Mouse (Mus musculus) CH12.LX (cell line): ENCODE results near the gene Stra8. TPM values are rescaled to one million over a fixed set of nuclear protein-coding genes. Genes with fewer than 3 reads are reported as not detected.
A peak's percentile ranks its signal among the peaks of the same experiment; 100 is the strongest.

Experiments used
- DNase-seq: peaks from one replicate; pipeline ENCODE4 v3.0.0-alpha.2; 2013; ENCODE audit errors: extremely low read depth
- H3K27ac ChIP-seq: 2 replicates; pipeline ENCODE4 v1.5.1; 2012; ENCODE audit warnings: low read depth, mild to moderate bottlenecking, control low read depth, moderate library complexity; ENCODE audit not compliant: insufficient read depth
- H3K27me3 ChIP-seq: replicated peaks from 2 replicates; pipeline ENCODE3; 2012; ENCODE audit warnings: inconsistent platforms
- H3K36me3 ChIP-seq, 2 experiments: replicated peaks in 1 of 2; 2 replicates each; pipeline versions ENCODE3 to v1.6.1; 2012; ENCODE audit warnings: inconsistent platforms in 1 of 2, low read length in 1 of 2, mild to moderate bottlenecking in 1 of 2, mixed read lengths in 1 of 2, moderate library complexity in 1 of 2; ENCODE audit not compliant: control insufficient read depth in 1 of 2, insufficient read depth in 1 of 2
- H3K4me1 ChIP-seq, 2 experiments: 2 replicates each; pipeline ENCODE4 v1.6.1; 2012; ENCODE audit warnings: inconsistent platforms in 1 of 2, moderate library complexity in 1 of 2; ENCODE audit not compliant: insufficient read depth in 2 of 2, control insufficient read depth in 1 of 2
- H3K4me2 ChIP-seq: 2 replicates; pipeline ENCODE4 v1.6.1; 2012; ENCODE audit warnings: low read depth, mild to moderate bottlenecking, control low read depth; ENCODE audit not compliant: poor library complexity, insufficient read depth, severe bottlenecking
- H3K4me3 ChIP-seq, 3 experiments: fragments of 150-350 bp in 1 of 3; sonication (generic) in 1 of 3; replicated peaks in 1 of 3; 2 replicates each; pipeline versions ENCODE3 to v1.5.1; 2011 to 2012; ENCODE audit warnings: low read depth in 2 of 3, low read length in 2 of 3, mild to moderate bottlenecking in 2 of 3, moderate library complexity in 2 of 3, control low read depth in 1 of 3, improper control_type of control experiment in 1 of 3, inconsistent platforms in 1 of 3, mixed read lengths in 1 of 3; ENCODE audit not compliant: poor library complexity in 1 of 3
- H3K79me2 ChIP-seq: replicated peaks from 2 replicates; pipeline ENCODE4 v1.6.1; 2012; ENCODE audit warnings: mild to moderate bottlenecking, moderate library complexity; ENCODE audit not compliant: control insufficient read depth, poor library complexity, insufficient read depth, severe bottlenecking; ENCODE audit errors: extremely low read depth
- H3K9ac ChIP-seq: 2 replicates; pipeline ENCODE4 v1.6.1; 2012; ENCODE audit warnings: low read depth, mild to moderate bottlenecking, control low read depth, moderate library complexity; ENCODE audit not compliant: insufficient read depth
- H3K9me3 ChIP-seq: replicated peaks from 2 replicates; pipeline ENCODE3; 2012; ENCODE audit warnings: low read length, inconsistent platforms, mixed read lengths
- BHLHE40 ChIP-seq: IDR thresholded peaks from 2 replicates; pipeline ENCODE4 v1.6.1; 2011; ENCODE audit warnings: mild to moderate bottlenecking, low read depth, low read length, improper control_type of control experiment
- CHD1 ChIP-seq: IDR thresholded peaks from 2 replicates; pipeline ENCODE4 v1.6.1; 2012; ENCODE audit warnings: low read depth, low read length, improper control_type of control experiment, inconsistent platforms
- CHD2 ChIP-seq: IDR thresholded peaks from 2 replicates; pipeline ENCODE4 v1.6.1; 2011; ENCODE audit warnings: low read length, improper control_type of control experiment
- CTCF ChIP-seq, 2 experiments: IDR thresholded peaks in 1 of 2; conservative IDR thresholded peaks in 1 of 2; 2 replicates each; pipeline ENCODE4 v1.5.1; 2011 to 2012; ENCODE audit warnings: low read depth in 2 of 2, low read length in 2 of 2, improper control_type of control experiment in 1 of 2, inconsistent platforms in 1 of 2, mild to moderate bottlenecking in 1 of 2, moderate library complexity in 1 of 2
- E2F4 ChIP-seq: IDR thresholded peaks from 2 replicates; pipeline ENCODE4 v1.6.1; 2011; ENCODE audit warnings: low read depth, low read length, improper control_type of control experiment; ENCODE audit not compliant: insufficient replicate concordance
- ELF1 ChIP-seq: IDR thresholded peaks from 2 replicates; pipeline ENCODE4 v1.6.1; 2014; ENCODE audit warnings: low read depth, mild to moderate bottlenecking, inconsistent platforms, low read length, improper control_type of control experiment
- EP300 ChIP-seq: IDR thresholded peaks from 2 replicates; pipeline ENCODE4 v1.6.1; 2011; ENCODE audit warnings: low read length, improper control_type of control experiment
- ETS1 ChIP-seq: conservative IDR thresholded peaks from 2 replicates; pipeline ENCODE4 v1.6.1; 2012; ENCODE audit warnings: low read depth, mild to moderate bottlenecking, inconsistent platforms, low read length, improper control_type of control experiment, moderate library complexity
- JUN ChIP-seq: IDR thresholded peaks from 2 replicates; pipeline ENCODE4 v1.6.1; 2011; ENCODE audit warnings: low read depth, mild to moderate bottlenecking, low read length, improper control_type of control experiment, moderate library complexity; ENCODE audit not compliant: insufficient read depth
- MAFK ChIP-seq: IDR thresholded peaks from 2 replicates; pipeline ENCODE4 v1.6.1; 2011; ENCODE audit warnings: low read length, improper control_type of control experiment; ENCODE audit not compliant: insufficient replicate concordance
- MAZ ChIP-seq: IDR thresholded peaks from 2 replicates; pipeline ENCODE4 v1.6.1; 2012; ENCODE audit warnings: low read depth, mild to moderate bottlenecking, inconsistent platforms, low read length, improper control_type of control experiment, moderate library complexity
- MEF2A ChIP-seq: IDR thresholded peaks from 2 replicates; pipeline ENCODE4 v1.6.1; 2014; ENCODE audit warnings: low read depth, mild to moderate bottlenecking, inconsistent platforms, low read length, improper control_type of control experiment, borderline replicate concordance
- MXI1 ChIP-seq: IDR thresholded peaks from 2 replicates; pipeline ENCODE4 v1.6.1; 2011; ENCODE audit warnings: mild to moderate bottlenecking, low read depth, low read length, improper control_type of control experiment
- MYC ChIP-seq: IDR thresholded peaks from 2 replicates; pipeline ENCODE4 v1.6.1; 2011; ENCODE audit warnings: low read depth, mild to moderate bottlenecking, improper control_type of control experiment, low read length
- NELFE ChIP-seq: IDR thresholded peaks from 2 replicates; pipeline ENCODE4 v1.6.1; 2011; ENCODE audit warnings: low read depth, low read length, improper control_type of control experiment
- PAX5 ChIP-seq: IDR thresholded peaks from 2 replicates; pipeline ENCODE4 v1.6.1; 2012; ENCODE audit warnings: low read length, inconsistent platforms, mixed read lengths
- RAD21 ChIP-seq: IDR thresholded peaks from 2 replicates; pipeline ENCODE4 v1.6.1; 2011; ENCODE audit warnings: low read depth, mild to moderate bottlenecking, low read length, improper control_type of control experiment, moderate library complexity
- UBTF ChIP-seq: IDR thresholded peaks from 2 replicates; pipeline ENCODE4 v1.6.1; 2012; ENCODE audit warnings: low read depth, mild to moderate bottlenecking, inconsistent platforms, low read length, improper control_type of control experiment, moderate library complexity
- USF1 ChIP-seq: IDR thresholded peaks from 2 replicates; pipeline ENCODE4 v1.6.1; 2014; ENCODE audit warnings: low read depth, mild to moderate bottlenecking, inconsistent platforms, low read length, improper control_type of control experiment
- ZC3H11A ChIP-seq: IDR thresholded peaks from 2 replicates; pipeline ENCODE4 v1.6.1; 2012; ENCODE audit warnings: low read depth, mild to moderate bottlenecking, inconsistent platforms, low read length, improper control_type of control experiment
- ZKSCAN1 ChIP-seq: IDR thresholded peaks from 2 replicates; pipeline ENCODE4 v1.6.1; 2012; ENCODE audit warnings: low read depth, inconsistent platforms, low read length, improper control_type of control experiment, borderline replicate concordance
- ZMIZ1 ChIP-seq: IDR thresholded peaks from 2 replicates; pipeline ENCODE4 v1.6.1; 2012; ENCODE audit warnings: low read depth, mild to moderate bottlenecking, inconsistent platforms, low read length, improper control_type of control experiment
- dilution Hi-C: fragments of 300-500 bp; cut with MboI; formaldehyde crosslinking; loops from 2 replicates; pipeline ENCODE4 v1.14.3; 2020; ENCODE audit warnings: low sequenced_read_pairs; ENCODE audit not compliant: extremely low pct_unique_long_range_greater_than_20kb, extremely low pct_ligation_motif_present
- in situ Hi-C: fragments of 300-500 bp; cut with MboI; formaldehyde crosslinking; loops from 3 replicates; pipeline ENCODE4 v1.14.3; 2019; ENCODE audit warnings: low sequenced_read_pairs, low pct_ligation_motif_present, low pct_unique_long_range_greater_than_20kb, mixed read lengths
- polyA plus RNA-seq: library from polyadenylated mRNA; unstranded; fragments of >175 nt; gene quantifications from 2 replicates; pipeline ENCODE4 v1.2.1, GENCODE M21; 2012; ENCODE audit warnings: low read depth; ENCODE audit not compliant: insufficient read length
- total RNA-seq, 2 experiments: library from RNA; depleted of rRNA; stranded (reverse); fragments of 300-350 nt in 1 of 2; fragments of >200 nt in 1 of 2; gene quantifications; 2 replicates each; pipeline ENCODE4 v1.2.3; 2012 to 2014

Gene Stra8
- total and polyA plus RNA-seq, 3 experiments = 0.08 to 0.77 TPM; not detected in 1

DNA sequence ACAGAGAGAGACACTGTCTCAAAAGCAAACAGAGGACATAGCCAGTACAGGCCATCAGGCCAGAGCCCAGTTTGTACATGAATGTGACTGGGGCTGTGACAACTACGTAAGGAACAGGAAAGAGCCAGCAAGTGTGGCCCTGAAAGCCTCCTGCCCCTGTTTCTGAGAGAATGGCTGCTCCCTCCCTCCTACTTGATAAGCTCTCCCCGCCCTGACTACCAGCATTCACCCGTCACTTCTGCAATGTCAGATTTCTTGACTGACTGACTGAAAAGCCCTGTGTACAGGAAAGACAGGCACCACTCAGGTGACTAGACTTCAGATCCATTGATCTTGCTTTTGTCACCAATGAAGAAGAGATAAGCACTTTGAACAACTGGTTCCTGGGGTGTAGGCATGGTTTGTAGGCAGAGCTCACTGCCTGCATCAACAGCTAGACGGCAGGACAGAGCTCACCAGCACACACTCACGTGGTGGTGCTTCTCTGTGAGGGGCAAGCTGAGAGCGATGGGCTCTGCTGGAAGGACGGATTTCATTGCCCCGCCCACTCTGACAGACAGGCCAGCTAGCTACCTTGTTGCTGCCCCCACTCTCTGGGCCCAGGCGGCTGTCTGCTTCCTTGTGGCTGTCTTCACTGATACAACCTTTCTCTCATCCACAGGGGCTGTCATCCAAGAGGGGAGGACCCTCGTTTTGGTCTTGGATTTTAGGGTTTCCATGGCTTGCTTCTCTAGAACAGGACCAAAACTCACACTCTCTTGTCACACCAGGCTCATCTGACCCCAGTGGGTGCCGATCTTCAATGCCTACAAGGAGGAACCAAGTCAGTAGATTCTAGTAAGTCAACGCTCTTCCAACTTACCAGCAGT is 43.8 kb upstream of the Stra8 start:
- Histone ChIP-seq H3K27me3 (no peaks in the 10 kb centered on the region), H3K9me3 (no peaks in the 10 kb centered on the region), H3K36me3 (peaks cover 37 to 71% of the 10 kb centered on the region in 2 experiments), H3K79me2 (no peaks in the 10 kb centered on the region; the same call in 1 of the 2 replicates), H3K9ac (no peak overlapping the region), H3K4me1 (peaks cover 10 to 49% of the 10 kb centered on the region in 2 experiments; a peak in 3 of 4 replicates), H3K4me2 (no peak overlapping the region), H3K27ac (no peak overlapping the region), H3K4me3 (peak overlapping the region in 1 of 3 experiments; percentile 87)
- no peak for DNase-seq
- dilution Hi-C loops = no loop called here
- TF ChIP-seq EP300 (no peak), ELF1 (no peak), USF1 (no peak), E2F4 (no peak), MYC (no peak), NELFE (no peak), MAZ (no peak), ZC3H11A (no peak), ETS1 (no peak), MXI1 (no peak), UBTF (no peak), CHD2 (no peak), JUN (no peak), MAFK (no peak)
- in situ Hi-C loops = no loop called here

GRCm38 (mm10) chr6:34876835-34877156 is 43.2 kb upstream of the Stra8 start:
- H3K9me3 ChIP-seq = no peaks in the 10 kb centered on the region
- in situ Hi-C loops = no loop called here
- TF ChIP-seq JUN (no peak), CTCF (conservative IDR thresholded peaks at IDR 0.05 in 1 of 2, IDR thresholded peaks at IDR 0.05 in 1 of 2; ENCODE audit: low read depth in 2 of 2, low read length in 2 of 2) (no peak), BHLHE40 (no peak), RAD21 (no peak), PAX5 (no peak), MEF2A (no peak), UBTF (no peak), E2F4 (no peak), ELF1 (no peak), ZKSCAN1 (no peak), CHD1 (no peak), ZMIZ1 (no peak)
- TF ChIP-seq, all 38 proteins: peak for 0
- no peak for DNase-seq
- peaks cover 10 to 43% of the 10 kb centered on the region in 2 experiments; a peak in 3 of 4 replicates for H3K4me1 ChIP-seq
- H3K9ac ChIP-seq = no peak overlapping the region; the same call in 1 of the 2 replicates
- H3K79me2 ChIP-seq = no peaks in the 10 kb centered on the region; the same call in 1 of the 2 replicates
- H3K27me3 ChIP-seq = no peaks in the 10 kb centered on the region
- H3K4me3 ChIP-seq = peak overlapping the region; percentile 87 to 95 (median 91)
- peak overlapping the region; percentile 84 for H3K4me2 ChIP-seq
- H3K36me3 ChIP-seq = peaks cover 40 to 76% of the 10 kb centered on the region in 2 experiments
- dilution Hi-C loops = no loop called here
- H3K27ac ChIP-seq = no peak overlapping the region
